Mouse (Mus musculus): ENCODE measurements at regions not wholly inside any gene's neighbourhood (a gene's known extent, or its start where the extent isn't known, plus 50 kb on each side); places are given as distances from the start of the nearest gene placed in this dataset.
"Not testable (repeated sequence)": the region's sequence is repeated elsewhere in the genome, so short reads cannot be mapped to it uniquely, and the experiment has no call there.

DNA sequence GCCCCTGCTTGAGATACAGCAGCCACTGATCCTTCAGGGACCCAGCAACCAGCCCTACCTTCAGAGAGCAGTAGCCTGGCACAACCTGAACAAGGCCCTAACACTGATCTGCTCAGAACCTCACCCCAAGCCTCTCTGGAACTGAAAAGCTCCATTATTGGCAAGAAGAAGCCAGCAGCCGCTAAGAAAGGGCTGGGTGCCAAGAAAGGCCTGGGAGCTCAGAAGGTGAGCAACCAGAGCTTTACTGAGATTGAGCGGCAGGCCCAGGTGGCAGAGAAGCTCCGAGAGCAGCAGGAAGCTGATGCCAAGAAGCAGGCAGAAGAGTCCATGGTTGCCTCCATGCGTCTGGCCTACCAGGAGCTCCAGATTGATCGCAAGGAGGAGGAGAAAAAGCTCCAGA, 74.4 kb upstream of the Oxtr start:
- not testable (repeated sequence) for ATAC-seq (ENCODE audit: insufficient number of reproducible peaks, low FRiP score, low TSS enrichment, low read depth); DNase-seq (ENCODE audit: low spot score); H3K4me1 ChIP-seq (ENCODE audit: control insufficient read depth, insufficient read depth, low read length); H3K9me3 ChIP-seq (ENCODE audit: control insufficient read depth, low read length); H3K9ac ChIP-seq (ENCODE audit: low read length); H3K4me2 ChIP-seq (ENCODE audit: low read depth, severe bottlenecking); H3K27me3 ChIP-seq (ENCODE audit: control insufficient read depth, insufficient read depth, low read length); H3K36me3 ChIP-seq (ENCODE audit: control insufficient read depth, insufficient read depth, low read length); H3K27ac ChIP-seq (replicated peaks; ENCODE audit: low read depth, low read length); H3K4me3 ChIP-seq (ENCODE audit: low read depth, low read length)
- WGBS = 94% methylated on average over 5 of the region's 5 CpGs

DNA sequence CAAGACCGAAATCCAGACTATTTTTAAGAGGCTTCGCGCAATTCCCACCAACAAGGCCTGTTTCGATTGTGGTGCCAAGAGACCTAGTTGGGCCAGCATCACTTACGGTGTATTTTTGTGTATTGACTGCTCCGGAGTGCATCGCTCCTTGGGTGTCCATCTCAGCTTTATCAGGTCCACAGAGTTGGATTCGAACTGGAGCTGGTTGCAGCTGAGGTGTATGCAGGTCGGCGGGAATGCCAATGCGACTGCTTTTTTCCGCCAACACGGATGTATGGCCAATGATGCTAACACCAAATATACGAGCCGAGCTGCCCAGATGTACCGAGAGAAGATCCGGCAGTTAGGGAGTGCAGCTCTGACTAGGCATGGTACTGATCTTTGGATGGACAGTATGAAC, 73.9 kb upstream of the Oxtr start:
- not testable (repeated sequence) for H3K27ac ChIP-seq (replicated peaks; ENCODE audit: low read depth, low read length); ATAC-seq (ENCODE audit: insufficient number of reproducible peaks, low FRiP score, low TSS enrichment, low read depth); H3K27me3 ChIP-seq (ENCODE audit: control insufficient read depth, insufficient read depth, low read length); H3K4me1 ChIP-seq (ENCODE audit: control insufficient read depth, insufficient read depth, low read length); H3K9ac ChIP-seq (ENCODE audit: low read length); H3K9me3 ChIP-seq (ENCODE audit: control insufficient read depth, low read length); H3K4me3 ChIP-seq (ENCODE audit: low read depth, low read length); H3K36me3 ChIP-seq (ENCODE audit: control insufficient read depth, insufficient read depth, low read length); DNase-seq (ENCODE audit: low spot score); H3K4me2 ChIP-seq (ENCODE audit: low read depth, severe bottlenecking)
- 94% methylated on average over 17 of the region's 17 CpGs for WGBS

DNA sequence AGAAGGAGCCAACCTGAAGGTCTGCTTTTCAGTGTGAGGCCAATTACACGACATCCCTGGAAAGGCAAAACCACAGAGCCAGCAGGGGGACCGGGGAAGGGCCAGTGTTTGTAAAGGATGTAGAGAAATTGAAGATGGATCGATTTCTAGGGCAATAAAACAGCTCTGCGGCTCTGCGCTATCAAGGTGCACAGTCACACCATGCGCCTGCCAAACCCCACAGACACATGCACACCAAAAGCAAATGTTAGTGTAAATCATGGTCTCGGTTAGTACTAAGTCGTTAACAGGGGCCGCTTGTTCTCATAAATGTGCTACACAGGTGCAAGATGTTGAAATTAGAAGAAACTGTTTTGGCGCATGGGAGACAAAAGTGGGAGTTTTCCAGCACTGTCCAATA, 72.3 kb upstream of the Oxtr start:
- WGBS = 47% methylated on average over 10 of the region's 10 CpGs
- no peak for ATAC-seq (ENCODE audit: insufficient number of reproducible peaks, low FRiP score, low TSS enrichment, low read depth)
- no peaks in the 10 kb centered on the region for H3K36me3 ChIP-seq (ENCODE audit: control insufficient read depth, insufficient read depth, low read length)

DNA sequence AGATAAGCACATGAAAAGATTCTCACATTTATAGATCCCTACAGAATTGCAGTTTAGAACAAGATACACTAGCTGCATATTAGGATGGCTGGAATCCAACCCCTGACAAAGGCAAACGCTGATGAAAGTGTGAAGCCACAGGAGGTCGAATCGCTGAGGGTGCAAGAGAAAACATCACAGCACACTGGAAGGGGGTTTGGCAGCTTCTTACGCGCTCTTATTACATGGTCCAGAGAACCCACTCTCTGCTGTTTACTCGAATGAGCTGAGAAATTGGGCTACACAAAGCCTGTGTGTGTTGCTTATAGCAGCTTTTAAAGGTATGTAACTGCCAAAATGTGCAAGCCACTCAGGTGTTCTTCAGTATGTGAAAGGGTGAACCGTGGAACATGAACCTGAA, 71.8 kb upstream of the Oxtr start:
- Histone ChIP-seq H3K27me3 (ENCODE audit: control insufficient read depth, insufficient read depth, low read length) (no peaks in the 10 kb centered on the region), H3K9me3 (ENCODE audit: control insufficient read depth, low read length) (no peaks in the 10 kb centered on the region), H3K4me2 (ENCODE audit: low read depth, severe bottlenecking) (no peak overlapping the region), H3K4me3 (ENCODE audit: low read depth, low read length) (no peak overlapping the region), H3K4me1 (ENCODE audit: control insufficient read depth, insufficient read depth, low read length) (no peaks in the 10 kb centered on the region; the same call in 1 of the 2 replicates), H3K27ac (replicated peaks; ENCODE audit: low read depth, low read length) (no peak overlapping the region), H3K36me3 (ENCODE audit: control insufficient read depth, insufficient read depth, low read length) (no peaks in the 10 kb centered on the region), H3K9ac (ENCODE audit: low read length) (no peak overlapping the region)
- DNase-seq (ENCODE audit: low spot score) (no peak), ATAC-seq (ENCODE audit: insufficient number of reproducible peaks, low FRiP score, low TSS enrichment, low read depth) (no peak)
- WGBS = 68% methylated on average over 7 of the region's 7 CpGs

More for the DNA sequence above, 72.3 kb upstream of the Oxtr start:
- H3K27me3 ChIP-seq (ENCODE audit: control insufficient read depth, insufficient read depth, low read length) = no peaks in the 10 kb centered on the region
- no peaks in the 10 kb centered on the region; the same call in 1 of the 2 replicates for H3K4me1 ChIP-seq (ENCODE audit: control insufficient read depth, insufficient read depth, low read length)
- no peak overlapping the region for H3K4me3 ChIP-seq (ENCODE audit: low read depth, low read length)
- H3K9ac ChIP-seq (ENCODE audit: low read length) = no peak overlapping the region
- no peak for DNase-seq (ENCODE audit: low spot score)
- no peaks in the 10 kb centered on the region for H3K9me3 ChIP-seq (ENCODE audit: control insufficient read depth, low read length)
- no peak overlapping the region for H3K4me2 ChIP-seq (ENCODE audit: low read depth, severe bottlenecking)
- H3K27ac ChIP-seq (replicated peaks; ENCODE audit: low read depth, low read length) = no peak overlapping the region

DNA sequence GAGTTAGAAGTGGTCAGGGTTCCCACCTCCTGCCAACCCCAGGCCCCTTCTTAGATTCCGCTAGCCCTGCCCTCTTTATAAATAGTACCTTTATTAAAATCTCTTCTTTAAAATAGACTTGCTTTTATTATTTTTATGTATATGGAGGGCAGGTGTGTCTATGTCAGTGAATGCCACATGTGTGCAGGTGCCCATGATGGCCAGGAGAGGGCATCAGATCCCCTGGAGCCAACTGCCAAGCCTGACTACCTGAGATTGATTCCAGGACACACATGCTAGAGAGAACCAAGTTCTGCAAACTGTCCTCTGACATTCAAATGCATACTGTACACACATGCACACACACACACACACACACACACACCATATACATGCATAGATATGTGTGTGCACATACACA, 69.8 kb upstream of the Oxtr start:
- Histone ChIP-seq H3K4me1 (ENCODE audit: control insufficient read depth, insufficient read depth, low read length) (no peaks in the 10 kb centered on the region; the same call in 1 of the 2 replicates), H3K9me3 (ENCODE audit: control insufficient read depth, low read length) (no peaks in the 10 kb centered on the region), H3K4me2 (ENCODE audit: low read depth, severe bottlenecking) (no peak overlapping the region), H3K4me3 (ENCODE audit: low read depth, low read length) (no peak overlapping the region), H3K36me3 (ENCODE audit: control insufficient read depth, insufficient read depth, low read length) (no peaks in the 10 kb centered on the region), H3K27me3 (ENCODE audit: control insufficient read depth, insufficient read depth, low read length) (peaks cover 8% of the 10 kb centered on the region), H3K9ac (ENCODE audit: low read length) (no peak overlapping the region), H3K27ac (replicated peaks; ENCODE audit: low read depth, low read length) (no peak overlapping the region)
- DNase-seq (ENCODE audit: low spot score) = no peak
- ATAC-seq (ENCODE audit: insufficient number of reproducible peaks, low FRiP score, low TSS enrichment, low read depth) = no peak
- WGBS = 95% methylated on average over 1 of the region's 1 CpGs

DNA sequence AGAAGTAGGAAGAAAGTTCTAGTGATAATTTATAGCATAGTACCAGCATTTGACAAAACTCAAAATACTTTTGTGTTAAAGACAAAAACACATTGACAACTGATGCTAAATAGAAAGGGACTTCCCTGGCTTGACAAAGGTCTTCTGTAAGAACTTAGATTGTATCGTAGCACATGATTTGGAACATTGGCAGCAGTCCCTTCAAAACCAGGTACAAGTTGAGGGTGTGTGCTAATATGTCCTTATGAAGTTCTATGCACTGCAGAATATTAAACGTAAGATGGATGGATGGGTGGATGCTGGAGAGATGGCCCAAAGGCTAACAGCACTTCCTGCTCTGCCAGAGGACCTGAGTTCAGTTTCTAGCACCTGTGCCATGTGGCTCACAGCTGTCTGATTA, 67.8 kb upstream of the Oxtr start:
- DNase-seq (ENCODE audit: low spot score) (no peak), ATAC-seq (ENCODE audit: insufficient number of reproducible peaks, low FRiP score, low TSS enrichment, low read depth) (no peak)
- no peak overlapping the region for H3K27ac ChIP-seq (replicated peaks; ENCODE audit: low read depth, low read length)
- no peak overlapping the region for H3K9ac ChIP-seq (ENCODE audit: low read length)
- peaks cover 10% of the 10 kb centered on the region for H3K4me1 ChIP-seq (ENCODE audit: control insufficient read depth, insufficient read depth, low read length)
- H3K9me3 ChIP-seq (ENCODE audit: control insufficient read depth, low read length) = no peaks in the 10 kb centered on the region
- WGBS = 83% methylated on average over 2 of the region's 2 CpGs
- H3K36me3 ChIP-seq (ENCODE audit: control insufficient read depth, insufficient read depth, low read length) = no peaks in the 10 kb centered on the region
- no peak overlapping the region for H3K4me3 ChIP-seq (ENCODE audit: low read depth, low read length)
- no peak overlapping the region for H3K4me2 ChIP-seq (ENCODE audit: low read depth, severe bottlenecking)
- H3K27me3 ChIP-seq (ENCODE audit: control insufficient read depth, insufficient read depth, low read length) = peaks cover 8% of the 10 kb centered on the region

DNA sequence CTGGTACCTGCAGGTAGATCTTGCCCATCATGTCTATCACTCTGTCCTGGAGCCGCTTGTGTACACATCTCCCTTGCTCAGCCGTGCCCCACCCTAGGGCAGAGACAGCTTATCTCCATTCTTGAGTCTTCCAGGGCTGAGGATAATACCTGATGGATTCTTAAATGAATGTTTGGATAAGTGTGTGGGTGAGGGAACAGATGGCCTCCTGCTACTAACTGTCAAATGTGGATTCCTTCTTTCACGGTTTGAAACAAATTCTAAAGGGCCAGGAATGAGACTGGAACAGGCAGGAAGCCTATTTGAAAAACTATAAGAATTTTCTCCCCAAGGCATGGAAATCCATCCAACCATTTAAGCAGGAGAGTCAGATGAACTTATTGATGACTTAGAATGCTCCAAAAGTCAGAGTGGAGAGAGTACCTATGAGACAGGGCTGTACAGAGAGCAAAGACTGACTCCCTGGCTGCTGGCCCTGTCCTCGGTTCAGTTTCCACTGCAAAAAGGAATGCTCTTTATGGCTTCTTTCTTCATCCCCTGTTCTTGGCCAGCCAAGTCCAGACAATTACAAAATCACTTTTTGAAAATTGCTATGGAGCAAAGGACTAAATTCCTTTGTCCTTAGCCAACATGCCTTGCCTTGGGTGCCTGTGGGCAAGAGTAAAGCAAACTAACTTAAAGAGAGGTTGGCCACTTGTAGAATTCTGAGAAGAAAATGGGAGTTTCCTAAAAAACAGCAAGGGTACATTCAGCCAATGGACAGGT, 66.8 kb upstream of the Oxtr start:
- Histone ChIP-seq H3K27ac (replicated peaks; ENCODE audit: low read depth, low read length) (no peak overlapping the region), H3K36me3 (ENCODE audit: control insufficient read depth, insufficient read depth, low read length) (no peaks in the 10 kb centered on the region), H3K4me2 (ENCODE audit: low read depth, severe bottlenecking) (no peak overlapping the region), H3K4me1 (ENCODE audit: control insufficient read depth, insufficient read depth, low read length) (peaks cover 11% of the 10 kb centered on the region), H3K9me3 (ENCODE audit: control insufficient read depth, low read length) (no peaks in the 10 kb centered on the region), H3K4me3 (ENCODE audit: low read depth, low read length) (no peak overlapping the region), H3K9ac (ENCODE audit: low read length) (no peak overlapping the region), H3K27me3 (ENCODE audit: control insufficient read depth, insufficient read depth, low read length) (peaks cover 8% of the 10 kb centered on the region)
- ATAC-seq (ENCODE audit: insufficient number of reproducible peaks, low FRiP score, low TSS enrichment, low read depth) = no peak
- DNase-seq (ENCODE audit: low spot score) = no peak
- WGBS = 91% methylated on average over 4 of the region's 4 CpGs

DNA sequence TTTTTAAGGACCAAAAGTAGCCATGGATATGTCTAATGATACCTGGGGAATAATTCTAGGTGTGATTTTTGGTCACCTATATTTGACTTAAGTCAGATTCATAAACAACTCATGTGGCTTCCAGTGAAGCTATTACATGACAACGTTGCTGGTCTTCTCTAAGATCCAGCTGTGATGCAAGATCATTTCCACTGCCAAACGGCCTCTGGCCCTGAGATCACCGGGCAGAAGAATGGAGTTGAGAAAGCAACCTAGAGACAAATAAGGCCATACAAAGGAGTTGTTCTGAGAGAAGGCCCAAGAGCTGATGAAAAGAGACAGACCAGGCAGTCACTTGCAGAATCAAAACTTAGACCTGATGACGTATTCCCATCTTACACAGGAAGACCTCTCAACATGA, 64.3 kb upstream of the Oxtr start:
- no peak overlapping the region for H3K4me2 ChIP-seq (ENCODE audit: low read depth, severe bottlenecking)
- no peak for ATAC-seq (ENCODE audit: insufficient number of reproducible peaks, low FRiP score, low TSS enrichment, low read depth)
- no peak overlapping the region for H3K9ac ChIP-seq (ENCODE audit: low read length)
- peaks cover 11% of the 10 kb centered on the region for H3K4me1 ChIP-seq (ENCODE audit: control insufficient read depth, insufficient read depth, low read length)
- no peak overlapping the region for H3K27ac ChIP-seq (replicated peaks; ENCODE audit: low read depth, low read length)
- WGBS = 84% methylated on average over 4 of the region's 4 CpGs
- no peak overlapping the region for H3K4me3 ChIP-seq (ENCODE audit: low read depth, low read length)
- H3K9me3 ChIP-seq (ENCODE audit: control insufficient read depth, low read length) = no peaks in the 10 kb centered on the region
- H3K36me3 ChIP-seq (ENCODE audit: control insufficient read depth, insufficient read depth, low read length) = no peaks in the 10 kb centered on the region
- DNase-seq (ENCODE audit: low spot score) = no peak
- peaks cover 13% of the 10 kb centered on the region for H3K27me3 ChIP-seq (ENCODE audit: control insufficient read depth, insufficient read depth, low read length)

Data from limb, embryonic 11.5 days (tissue).